Mouse (Mus musculus): Measurements from ENCODE around the gene Nle1. TPM values are rescaled to one million over a fixed set of nuclear protein-coding genes. Genes with fewer than 3 reads are reported as not detected.
A peak's percentile ranks its signal among the peaks of the same experiment; 100 is the strongest.
"Not testable (repeated sequence)": the region's sequence is repeated elsewhere in the genome, so short reads cannot be mapped to it uniquely, and the experiment has no call there.

Gene Nle1
- polyA plus RNA-seq, 1 experiment, result 53.5 TPM

- 41% methylated on average over 3 of the region's 3 CpGs for whole genome bisulfite sequencing
- H3K4me3 ChIP-seq (ENCODE audit: extremely low read depth, insufficient read depth, insufficient read length), result no peak overlapping the region
- H3K27me3 ChIP-seq (ENCODE audit: control insufficient read depth, insufficient read depth, low read length), result peaks cover 22% of the 10 kb centered on the region
- DNase-seq (ENCODE audit: low read depth in 1 of 2, low spot score in 2 of 2), result no peak
- TF ChIP-seq CTCF (IDR thresholded peaks at IDR 0.05; ENCODE audit: extremely low read depth, insufficient read depth, insufficient read length, insufficient replicate concordance) (no peak), POLR2A (IDR thresholded peaks at IDR 0.05; ENCODE audit: low read depth, low read length) (no peak)
- no peak overlapping the region for H3K27ac ChIP-seq (ENCODE audit: insufficient read depth, low read length)
- no peaks in the 10 kb centered on the region for H3K36me3 ChIP-seq (ENCODE audit: control insufficient read depth, insufficient read depth, low read length)
- H3K4me1 ChIP-seq (ENCODE audit: control insufficient read depth, insufficient read depth, insufficient read length), result peaks cover 7% of the 10 kb centered on the region
Observed at GRCm38 (mm10) chr11:82929633-82929950, 21.4 kb upstream of the Nle1 start.

GRCm38 (mm10) chr11:82928897-82929632, 20.9 kb upstream of the Nle1 start:
- WGBS, result 75% methylated on average over 20 of the region's 20 CpGs
- Histone ChIP-seq H3K27me3 (ENCODE audit: control insufficient read depth, insufficient read depth, low read length) (peaks cover 18% of the 10 kb centered on the region), H3K4me1 (ENCODE audit: control insufficient read depth, insufficient read depth, insufficient read length) (peaks cover 7% of the 10 kb centered on the region), H3K36me3 (ENCODE audit: control insufficient read depth, insufficient read depth, low read length) (no peaks in the 10 kb centered on the region), H3K27ac (ENCODE audit: insufficient read depth, low read length) (no peak overlapping the region), H3K4me3 (ENCODE audit: extremely low read depth, insufficient read depth, insufficient read length) (no peak overlapping the region)
- TF ChIP-seq CTCF (IDR thresholded peaks at IDR 0.05; ENCODE audit: extremely low read depth, insufficient read depth, insufficient read length, insufficient replicate concordance) (no peak), POLR2A (IDR thresholded peaks at IDR 0.05; ENCODE audit: low read depth, low read length) (no peak)
- no peak for DNase-seq (ENCODE audit: low read depth in 1 of 2, low spot score in 2 of 2)

- not testable (repeated sequence) for H3K27me3 ChIP-seq (ENCODE audit: control insufficient read depth, insufficient read depth, low read length); H3K4me3 ChIP-seq (ENCODE audit: extremely low read depth, insufficient read depth, insufficient read length); H3K27ac ChIP-seq (ENCODE audit: insufficient read depth, low read length); H3K4me1 ChIP-seq (ENCODE audit: control insufficient read depth, insufficient read depth, insufficient read length); DNase-seq (ENCODE audit: low read depth in 1 of 2, low spot score in 2 of 2); H3K36me3 ChIP-seq (ENCODE audit: control insufficient read depth, insufficient read depth, low read length)
- 10% methylated on average over 6 of the region's 6 CpGs for WGBS
Observed at GRCm38 (mm10) chr11:82923910-82924309, 15.7 kb upstream of the Nle1 start.

DNA sequence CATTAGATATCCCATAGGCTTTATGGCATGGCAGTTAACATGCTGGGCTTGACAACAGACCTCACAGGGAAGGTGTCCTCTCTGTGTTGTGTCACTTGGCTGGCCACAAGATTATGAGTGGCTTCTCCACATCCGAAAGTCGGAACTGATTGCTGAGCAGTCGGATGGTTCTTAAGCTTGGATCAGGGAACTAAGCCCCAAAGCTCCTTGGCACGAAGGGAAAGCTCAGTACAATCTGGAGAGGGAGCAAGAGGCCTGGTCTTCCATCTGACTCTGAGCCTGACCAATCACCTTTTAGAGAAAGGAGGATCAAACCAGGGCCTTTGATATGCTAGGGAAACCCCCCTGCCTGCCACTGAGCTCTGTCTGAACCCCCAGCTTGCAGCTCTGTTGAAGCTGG, 13.5 kb upstream of the Nle1 start:
- no peaks in the 10 kb centered on the region for H3K27me3 ChIP-seq (ENCODE audit: control insufficient read depth, insufficient read depth, low read length)
- H3K4me3 ChIP-seq (ENCODE audit: extremely low read depth, insufficient read depth, insufficient read length), result no peak overlapping the region
- WGBS, result 86% methylated on average over 4 of the region's 4 CpGs
- DNase-seq (ENCODE audit: low read depth in 1 of 2, low spot score in 2 of 2), result no peak
- no peak overlapping the region for H3K27ac ChIP-seq (ENCODE audit: insufficient read depth, low read length)
- H3K4me1 ChIP-seq (ENCODE audit: control insufficient read depth, insufficient read depth, insufficient read length), result no peaks in the 10 kb centered on the region
- H3K36me3 ChIP-seq (ENCODE audit: control insufficient read depth, insufficient read depth, low read length), result no peaks in the 10 kb centered on the region
- TF ChIP-seq POLR2A (IDR thresholded peaks at IDR 0.05; ENCODE audit: low read depth, low read length), result no peak
- TF ChIP-seq CTCF (IDR thresholded peaks at IDR 0.05; ENCODE audit: extremely low read depth, insufficient read depth, insufficient read length, insufficient replicate concordance), result no peak

GRCm38 (mm10) chr11:82920768-82921167, 12.6 kb upstream of the Nle1 start:
- Histone ChIP-seq H3K4me1 (ENCODE audit: control insufficient read depth, insufficient read depth, insufficient read length) (no peaks in the 10 kb centered on the region), H3K27ac (ENCODE audit: insufficient read depth, low read length) (no peak overlapping the region), H3K4me3 (ENCODE audit: extremely low read depth, insufficient read depth, insufficient read length) (no peak overlapping the region), H3K27me3 (ENCODE audit: control insufficient read depth, insufficient read depth, low read length) (no peaks in the 10 kb centered on the region), H3K36me3 (ENCODE audit: control insufficient read depth, insufficient read depth, low read length) (no peaks in the 10 kb centered on the region)
- DNase-seq (ENCODE audit: low read depth in 1 of 2, low spot score in 2 of 2), result no peak
- TF ChIP-seq CTCF (IDR thresholded peaks at IDR 0.05; ENCODE audit: extremely low read depth, insufficient read depth, insufficient read length, insufficient replicate concordance) (no peak), POLR2A (IDR thresholded peaks at IDR 0.05; ENCODE audit: low read depth, low read length) (no peak)
- WGBS, result 76% methylated on average over 10 of the region's 10 CpGs

DNA sequence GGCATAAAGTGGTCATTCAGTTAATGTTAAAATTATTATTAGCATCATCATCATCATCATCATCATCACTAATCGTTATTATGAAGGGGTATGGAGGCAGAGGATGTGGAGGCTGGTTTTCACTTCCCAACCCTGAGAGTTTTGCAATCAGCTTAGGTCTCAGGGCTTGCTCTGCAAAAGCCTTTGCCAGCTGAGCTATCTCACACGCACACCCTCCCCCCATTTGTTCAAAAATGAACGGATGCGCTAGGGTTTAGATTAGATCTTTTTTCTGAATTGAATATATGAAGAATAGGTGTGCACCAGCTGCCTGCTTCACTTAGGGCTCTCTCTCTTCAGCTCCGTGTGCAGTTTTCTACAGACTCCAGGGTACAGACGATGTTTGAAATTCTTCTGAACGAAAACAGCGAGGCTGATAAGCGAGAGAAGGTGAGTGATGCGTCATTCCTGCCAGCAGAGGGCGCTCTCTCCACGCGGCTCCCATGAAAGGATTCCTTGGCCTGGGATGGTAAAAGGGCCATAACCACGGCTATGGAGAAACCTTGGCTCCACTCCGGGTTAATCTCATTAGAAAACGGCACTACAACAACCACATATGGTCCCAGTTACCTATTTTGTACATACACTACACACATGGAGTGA, 6.6 kb upstream of the Nle1 start:
- Histone ChIP-seq H3K36me3 (ENCODE audit: control insufficient read depth, insufficient read depth, low read length) (no peaks in the 10 kb centered on the region), H3K4me1 (ENCODE audit: control insufficient read depth, insufficient read depth, insufficient read length) (no peaks in the 10 kb centered on the region), H3K27me3 (ENCODE audit: control insufficient read depth, insufficient read depth, low read length) (no peaks in the 10 kb centered on the region), H3K4me3 (ENCODE audit: extremely low read depth, insufficient read depth, insufficient read length) (no peak overlapping the region), H3K27ac (ENCODE audit: insufficient read depth, low read length) (no peak overlapping the region)
- WGBS, result 8% methylated on average over 16 of the region's 16 CpGs
- DNase-seq (ENCODE audit: low read depth in 1 of 2, low spot score in 2 of 2), result peak; percentile 37 to 65
- TF ChIP-seq POLR2A (IDR thresholded peaks at IDR 0.05; ENCODE audit: low read depth, low read length) (no peak), CTCF (IDR thresholded peaks at IDR 0.05; ENCODE audit: extremely low read depth, insufficient read depth, insufficient read length, insufficient replicate concordance) (peak; percentile 99)

GRCm38 (mm10) chr11:82910679-82911389, 2.6 kb upstream of the Nle1 start:
- WGBS, result 83% methylated on average over 11 of the region's 11 CpGs
- H3K4me1 ChIP-seq (ENCODE audit: control insufficient read depth, insufficient read depth, insufficient read length), result peaks cover 3% of the 10 kb centered on the region; the same call in 1 of the 2 replicates
- no peak overlapping the region for H3K27ac ChIP-seq (ENCODE audit: insufficient read depth, low read length)
- DNase-seq (ENCODE audit: low read depth in 1 of 2, low spot score in 2 of 2), result no peak
- no peak for TF ChIP-seq POLR2A (IDR thresholded peaks at IDR 0.05; ENCODE audit: low read depth, low read length)
- no peak for TF ChIP-seq CTCF (IDR thresholded peaks at IDR 0.05; ENCODE audit: extremely low read depth, insufficient read depth, insufficient read length, insufficient replicate concordance)
- H3K36me3 ChIP-seq (ENCODE audit: control insufficient read depth, insufficient read depth, low read length), result peaks cover 4% of the 10 kb centered on the region
- no peak overlapping the region for H3K4me3 ChIP-seq (ENCODE audit: extremely low read depth, insufficient read depth, insufficient read length)
- no peaks in the 10 kb centered on the region for H3K27me3 ChIP-seq (ENCODE audit: control insufficient read depth, insufficient read depth, low read length)
